ENCODE assay signal across 24 mouse cellular contexts in the genomic region with DNA sequence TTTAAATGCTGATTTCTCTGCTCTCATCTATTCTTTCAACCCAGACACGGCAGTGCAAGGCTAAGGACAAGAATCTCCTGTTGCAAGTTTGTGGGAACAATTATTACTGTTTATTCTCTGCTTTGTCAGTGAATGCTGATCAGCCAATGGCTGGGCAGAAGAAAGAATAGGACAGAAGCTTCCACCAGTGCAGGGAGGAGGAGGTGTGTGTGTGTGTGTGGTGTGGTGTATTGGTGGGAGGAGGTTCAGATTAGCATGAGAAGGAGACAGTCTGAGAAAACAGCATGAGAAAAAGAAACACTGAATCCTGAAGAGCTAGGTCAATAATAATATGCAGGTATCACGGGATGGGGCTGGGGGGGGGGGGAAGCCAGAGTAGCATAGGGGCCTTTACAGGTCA. TPM values are rescaled to one million over a fixed set of nuclear protein-coding genes. Genes with fewer than 3 reads are reported as not detected.
DNase-seq lines count a peak whose midpoint lies in the region; ATAC-seq and TF ChIP-seq lines count a peak whose summit lies in the region.
"Had no signal": no experiment of that assay in that cellular context is flagged by ENCODE, and none has a peak within 500 bp of the region (broad histone marks: within the 10 kb centered on the region; RNA-seq: fewer than 3 reads in every experiment).

No protein-coding gene starts in this region.

- H3K4me1 ChIP-seq in hindbrain, embryonic 16.5 days (ENCODE audit: control insufficient read depth, insufficient read depth, low read depth, low read length), result no peaks in the 10 kb centered on the region
- peaks cover 11% of the 10 kb centered on the region for H3K4me1 ChIP-seq in hindbrain, embryonic 12.5 days
- no peaks in the 10 kb centered on the region for H3K4me1 ChIP-seq in stomach, postnatal 0 days (replicated peaks; ENCODE audit: control insufficient read depth, insufficient read depth)
- H3K4me1 ChIP-seq: embryonic facial prominence, embryonic 15.5 days had no signal

- WGBS in hindbrain, embryonic 16.5 days, result 21% methylated on average over 2 of the region's 2 CpGs
- 29% methylated on average over 2 of the region's 2 CpGs for WGBS in hindbrain, embryonic 12.5 days
- WGBS in stomach, postnatal 0 days, result 29% methylated on average over 2 of the region's 2 CpGs

- no peak for TF ChIP-seq CTCF in stomach, postnatal 0 days (IDR thresholded peaks at IDR 0.05; ENCODE audit: low read depth)

- no peak overlapping the region for H3K4me3 ChIP-seq in hindbrain, embryonic 16.5 days (ENCODE audit: low read length)
- no peak overlapping the region for H3K4me3 ChIP-seq in hindbrain, embryonic 12.5 days
- no peak overlapping the region for H3K4me3 ChIP-seq in stomach, postnatal 0 days (ENCODE audit: low read depth, low read length)
- H3K4me3 ChIP-seq: embryonic facial prominence, embryonic 15.5 days; erythroblast, embryonic 14.5 days; forebrain, embryonic 10.5 days; heart, adult 2 months had no signal

- no peaks in the 10 kb centered on the region for H3K9me3 ChIP-seq in hindbrain, embryonic 16.5 days (ENCODE audit: control insufficient read depth, low read length)
- no peaks in the 10 kb centered on the region for H3K9me3 ChIP-seq in hindbrain, embryonic 12.5 days (replicated peaks)
- no peaks in the 10 kb centered on the region for H3K9me3 ChIP-seq in stomach, postnatal 0 days (ENCODE audit: control insufficient read depth, low read length)
- H3K9me3 ChIP-seq: embryonic facial prominence, embryonic 15.5 days; forebrain, embryonic 10.5 days had no signal

- H3K9ac ChIP-seq in hindbrain, embryonic 16.5 days (ENCODE audit: low read depth, low read length), result no peak overlapping the region
- no peak overlapping the region for H3K9ac ChIP-seq in hindbrain, embryonic 12.5 days
- no peak overlapping the region for H3K9ac ChIP-seq in stomach, postnatal 0 days (ENCODE audit: low read length)
- H3K9ac ChIP-seq: embryonic facial prominence, embryonic 15.5 days had no signal

- DNase-seq in heart, adult 11 months, result peak; percentile 24
- no peak for DNase-seq in heart, adult 9 months (ENCODE audit: low spot score in 2 of 2)
- DNase-seq in testis, postnatal 10 days (ENCODE audit: low spot score), result peak; percentile 13
- no peak for DNase-seq in testis, postnatal 14 days (ENCODE audit: low spot score)
- peak; percentile 9 for DNase-seq in telencephalon, adult 2 months (ENCODE audit: low read depth, low spot score)
- DNase-seq in stomach, postnatal 0 days (ENCODE audit: low spot score), result no peak
- DNase-seq: adrenal gland, adult 2 months; adrenal gland, postnatal 25 days; cerebellum, adult 11 months; cerebellum, adult 8-10 months; cerebellum, postnatal 14 days; embryo, embryonic 11 days; gastrocnemius, postnatal 10 days; heart, adult 2 months; heart, postnatal 10 days; heart, postnatal 4 days had no signal

- H3K4me2 ChIP-seq in hindbrain, embryonic 16.5 days (ENCODE audit: low read length), result no peak overlapping the region
- no peak overlapping the region for H3K4me2 ChIP-seq in hindbrain, embryonic 12.5 days (replicated peaks)
- no peak overlapping the region for H3K4me2 ChIP-seq in stomach, postnatal 0 days (replicated peaks; ENCODE audit: low read depth)
- H3K4me2 ChIP-seq: embryonic facial prominence, embryonic 15.5 days had no signal

- H3K27me3 ChIP-seq in hindbrain, embryonic 16.5 days (replicated peaks; ENCODE audit: control insufficient read depth, insufficient read depth, low read length), result no peaks in the 10 kb centered on the region
- H3K27me3 ChIP-seq in hindbrain, embryonic 12.5 days, result peaks cover 3% of the 10 kb centered on the region; the same call in 1 of the 2 replicates
- H3K27me3 ChIP-seq in stomach, postnatal 0 days (ENCODE audit: control insufficient read depth, insufficient read depth, low read length), result no peaks in the 10 kb centered on the region

- no peak for TF ChIP-seq EP300 in stomach, postnatal 0 days (optimal IDR thresholded peaks at IDR 0.05)

- H3K36me3 ChIP-seq in hindbrain, embryonic 16.5 days (ENCODE audit: control insufficient read depth, insufficient read depth, low read length), result no peaks in the 10 kb centered on the region
- no peaks in the 10 kb centered on the region for H3K36me3 ChIP-seq in hindbrain, embryonic 12.5 days
- H3K36me3 ChIP-seq in stomach, postnatal 0 days (ENCODE audit: control insufficient read depth, insufficient read depth, low read length), result no peaks in the 10 kb centered on the region
- H3K36me3 ChIP-seq: embryonic facial prominence, embryonic 15.5 days; forebrain, embryonic 10.5 days had no signal

- H3K27ac ChIP-seq in hindbrain, embryonic 16.5 days (ENCODE audit: low read depth, low read length), result no peak overlapping the region
- H3K27ac ChIP-seq in hindbrain, embryonic 12.5 days, result no peak overlapping the region
- H3K27ac ChIP-seq in stomach, postnatal 0 days (replicated peaks), result no peak overlapping the region
- H3K27ac ChIP-seq: embryonic facial prominence, embryonic 15.5 days; forebrain, embryonic 10.5 days; heart, adult 2 months had no signal

- ATAC-seq in hindbrain, embryonic 16.5 days, result peak; percentile 56; the same call in 1 of the 2 replicates
- ATAC-seq in hindbrain, embryonic 12.5 days (ENCODE audit: low FRiP score), result no peak
- no peak for ATAC-seq in stomach, postnatal 0 days (ENCODE audit: low FRiP score, low TSS enrichment)
- ATAC-seq: intestine, embryonic 16.5 days had no signal

RNA-seq across cellular contexts. Expression of gene Olfr1342, which starts 1.3 kb away (rescaled TPM):
- polyA plus RNA-seq in hindbrain, embryonic 16.5 days (2015; fragmentation: Nextera tagmentation; extraction: Ambion mirVana), result not detected in 2 replicates
- 0.09 TPM in 1 of 2 replicates, not detected in the other for polyA plus RNA-seq in hindbrain, embryonic 12.5 days (2016; fragmentation: Nextera tagmentation; extraction: Ambion mirVana)
- not detected in 2 replicates for polyA plus RNA-seq in stomach, postnatal 0 days (2015; fragmentation: Nextera tagmentation; extraction: Ambion mirVana)
- polyA plus RNA-seq: adrenal gland, adult 2 months; embryonic facial prominence, embryonic 11.5 days; erythroblast, embryonic 14.5 days; forebrain, embryonic 10.5 days; heart, adult 2 months; heart, embryonic 14.5 days; intestine, embryonic 16.5 days had no signal

RNA-seq across cellular contexts. Expression of gene Olfr1341, which starts 9.5 kb away (rescaled TPM):
- not detected in 2 replicates for polyA plus RNA-seq in hindbrain, embryonic 16.5 days (2015; fragmentation: Nextera tagmentation; extraction: Ambion mirVana)
- not detected in 2 replicates for polyA plus RNA-seq in hindbrain, embryonic 12.5 days (2016; fragmentation: Nextera tagmentation; extraction: Ambion mirVana)
- polyA plus RNA-seq in stomach, postnatal 0 days (2015; fragmentation: Nextera tagmentation; extraction: Ambion mirVana), result not detected in 2 replicates
- polyA plus RNA-seq: adrenal gland, adult 2 months; erythroblast, embryonic 14.5 days; forebrain, embryonic 10.5 days; heart, adult 2 months; heart, embryonic 14.5 days; intestine, embryonic 16.5 days had no signal

RNA-seq across cellular contexts. Expression of gene Olfr1340, which starts 26.1 kb away (rescaled TPM):
- polyA plus RNA-seq in hindbrain, embryonic 16.5 days (2015; fragmentation: Nextera tagmentation; extraction: Ambion mirVana), result not detected in 2 replicates
- not detected in 2 replicates for polyA plus RNA-seq in hindbrain, embryonic 12.5 days (2016; fragmentation: Nextera tagmentation; extraction: Ambion mirVana)
- not detected in 2 replicates for polyA plus RNA-seq in stomach, postnatal 0 days (2015; fragmentation: Nextera tagmentation; extraction: Ambion mirVana)
- polyA plus RNA-seq: adrenal gland, adult 2 months; embryonic facial prominence, embryonic 11.5 days; erythroblast, embryonic 14.5 days; forebrain, embryonic 10.5 days; heart, adult 2 months; heart, embryonic 14.5 days; intestine, embryonic 16.5 days had no signal

RNA-seq across cellular contexts. Expression of gene Olfr62, which starts 35.1 kb away (rescaled TPM):
- not detected in 2 replicates for polyA plus RNA-seq in hindbrain, embryonic 16.5 days (2015; fragmentation: Nextera tagmentation; extraction: Ambion mirVana)
- not detected in 2 replicates for polyA plus RNA-seq in hindbrain, embryonic 12.5 days (2016; fragmentation: Nextera tagmentation; extraction: Ambion mirVana)
- not detected in 2 replicates for polyA plus RNA-seq in stomach, postnatal 0 days (2015; fragmentation: Nextera tagmentation; extraction: Ambion mirVana)
- polyA plus RNA-seq: adrenal gland, adult 2 months; embryonic facial prominence, embryonic 11.5 days; erythroblast, embryonic 14.5 days; forebrain, embryonic 10.5 days; heart, adult 2 months; heart, embryonic 14.5 days; intestine, embryonic 16.5 days had no signal

RNA-seq across cellular contexts. Expression of gene Olfr1339, which starts 38.2 kb away (rescaled TPM):
- not detected in 2 replicates for polyA plus RNA-seq in hindbrain, embryonic 16.5 days (2015; fragmentation: Nextera tagmentation; extraction: Ambion mirVana)
- not detected in 2 replicates for polyA plus RNA-seq in hindbrain, embryonic 12.5 days (2016; fragmentation: Nextera tagmentation; extraction: Ambion mirVana)
- polyA plus RNA-seq in stomach, postnatal 0 days (2015; fragmentation: Nextera tagmentation; extraction: Ambion mirVana), result not detected in 2 replicates
- polyA plus RNA-seq: adrenal gland, adult 2 months; embryonic facial prominence, embryonic 11.5 days; erythroblast, embryonic 14.5 days; forebrain, embryonic 10.5 days; heart, adult 2 months; heart, embryonic 14.5 days; intestine, embryonic 16.5 days had no signal

Comparison
In these comparisons a context has a peak if more than half of its experiments do, and no peak if none do; other contexts are left out.
1. DNase-seq: peak in heart, adult 11 months (single experiment), testis, postnatal 10 days (single experiment) and telencephalon, adult 2 months (single experiment); none in heart, adult 9 months (0 of 2), testis, postnatal 14 days (single experiment) and stomach, postnatal 0 days (single experiment).